Mouse (Mus musculus): ENCODE measurements around the gene Fry. TPM values are rescaled to one million over a fixed set of nuclear protein-coding genes. Genes with fewer than 3 reads are reported as not detected.

Fry gene
- total RNA-seq, 4 experiments from 2014 or later = 116 to 137 (median 123) TPM

DNA sequence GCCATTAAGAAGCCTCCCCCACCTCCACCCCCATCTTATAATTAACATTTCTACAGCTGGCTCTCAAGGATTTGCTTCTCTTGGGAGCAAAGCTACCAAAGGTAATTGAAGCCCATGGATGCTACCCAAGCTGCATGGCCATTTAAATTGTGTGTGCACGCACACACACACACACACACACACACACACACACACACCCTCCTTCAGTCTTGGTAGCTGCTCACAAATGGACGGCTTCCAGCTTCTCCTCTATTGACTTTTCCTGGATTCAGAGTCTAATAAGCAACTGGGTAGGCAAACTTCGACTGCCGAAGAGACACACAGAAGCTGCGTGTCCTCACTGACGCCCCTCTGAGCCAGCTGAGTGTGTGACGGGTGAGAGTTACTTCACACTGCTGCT is 11.7 kb downstream of the Fry start:
- no peak for DNase-seq (ENCODE audit: low spot score)

DNA sequence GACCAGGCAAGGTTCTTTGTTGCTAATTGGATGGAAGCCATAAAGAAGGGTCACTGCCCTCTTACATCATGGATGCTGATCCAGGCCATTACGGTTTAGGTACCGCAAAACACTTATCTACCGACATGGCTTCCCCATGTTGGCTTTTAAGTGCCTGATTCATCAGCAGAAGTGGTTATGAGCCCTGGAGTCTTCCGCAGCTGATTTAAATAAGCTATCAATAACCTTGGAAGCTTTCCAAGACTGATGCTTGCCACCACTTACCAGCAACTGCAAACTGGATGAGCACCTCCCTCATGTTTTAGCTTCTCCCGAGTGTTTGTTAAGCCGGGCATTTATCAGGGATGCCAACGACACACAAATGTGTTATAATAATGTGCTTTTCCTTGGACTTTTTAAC is 12.7 kb downstream of the Fry start:
- no peak for DNase-seq (ENCODE audit: low spot score)

GRCm38 (mm10) chr5:150134651-150135050 is 16.2 kb downstream of the Fry start:
- no peak for DNase-seq (ENCODE audit: low spot score)

GRCm38 (mm10) chr5:150135529-150135928 is 17.1 kb downstream of the Fry start:
- no peak for DNase-seq (ENCODE audit: low spot score)

DNA sequence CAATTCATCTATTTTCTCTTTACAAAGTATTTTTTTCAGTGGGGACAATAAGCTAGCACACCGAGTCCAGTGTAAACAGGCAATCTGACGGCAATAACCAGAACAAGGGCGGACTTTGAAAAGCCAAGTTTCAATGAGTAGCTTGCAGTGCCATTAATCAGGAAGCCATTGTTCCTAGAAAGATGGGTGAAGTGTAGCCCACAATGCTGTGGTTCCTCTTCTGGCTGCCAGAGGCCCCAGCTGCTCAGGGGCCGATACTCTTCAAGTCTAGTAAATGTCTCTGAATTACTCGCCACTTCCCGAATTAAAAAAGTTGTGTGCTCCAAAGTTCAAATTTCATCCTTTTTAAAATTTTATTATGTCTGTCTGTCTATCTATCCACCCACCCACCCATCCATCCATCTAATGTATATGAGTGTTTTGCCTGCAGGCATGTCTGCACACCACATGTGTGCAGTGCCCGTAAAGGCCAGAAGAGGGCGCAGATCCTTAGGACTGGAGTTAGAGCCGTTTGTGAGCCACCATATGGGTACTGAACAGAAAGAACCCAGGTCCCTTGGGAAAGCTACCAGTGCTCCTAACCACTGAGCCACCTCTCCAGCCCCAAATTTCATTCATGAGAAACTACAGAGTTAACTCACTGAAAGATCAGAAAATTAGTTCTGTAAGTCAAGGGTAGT is 19.5 kb downstream of the Fry start:
- no peak for DNase-seq (ENCODE audit: low spot score)

DNA sequence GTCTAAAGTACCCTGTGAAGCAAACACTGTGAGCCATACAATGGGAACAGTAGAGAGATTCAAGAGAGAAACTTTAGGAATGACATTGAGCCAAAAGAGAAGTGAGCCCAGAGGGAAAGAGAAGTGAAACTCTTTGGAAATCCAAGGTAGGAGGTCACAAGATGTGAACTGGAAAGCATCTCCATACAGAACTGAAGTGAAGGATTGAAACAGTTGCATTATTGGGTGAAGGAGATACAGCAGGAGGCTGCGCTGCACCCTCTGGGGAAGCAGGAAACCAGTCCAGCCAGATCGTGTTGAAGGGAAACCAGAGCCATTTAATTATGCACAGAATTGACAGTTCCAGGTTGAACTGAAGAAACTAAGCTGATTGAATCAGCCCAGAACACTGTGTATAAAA is 22.1 kb downstream of the Fry start:
- DNase-seq (ENCODE audit: low spot score) = no peak

GRCm38 (mm10) chr5:150145967-150146366 is 27.5 kb downstream of the Fry start:
- DNase-seq (ENCODE audit: low spot score) = no peak

- no peak for DNase-seq (ENCODE audit: low spot score)
Measured at GRCm38 (mm10) chr5:150146612-150147011, 28.2 kb downstream of the Fry start.

GRCm38 (mm10) chr5:150149725-150150124 is 31.3 kb downstream of the Fry start:
- DNase-seq (ENCODE audit: low spot score) = peak; percentile 41

- no peak for DNase-seq (ENCODE audit: low spot score)
Measured at GRCm38 (mm10) chr5:150150986-150151385, 32.5 kb downstream of the Fry start.

- DNase-seq (ENCODE audit: low spot score) = no peak
Measured at GRCm38 (mm10) chr5:150152071-150152879, 33.8 kb downstream of the Fry start.

DNA sequence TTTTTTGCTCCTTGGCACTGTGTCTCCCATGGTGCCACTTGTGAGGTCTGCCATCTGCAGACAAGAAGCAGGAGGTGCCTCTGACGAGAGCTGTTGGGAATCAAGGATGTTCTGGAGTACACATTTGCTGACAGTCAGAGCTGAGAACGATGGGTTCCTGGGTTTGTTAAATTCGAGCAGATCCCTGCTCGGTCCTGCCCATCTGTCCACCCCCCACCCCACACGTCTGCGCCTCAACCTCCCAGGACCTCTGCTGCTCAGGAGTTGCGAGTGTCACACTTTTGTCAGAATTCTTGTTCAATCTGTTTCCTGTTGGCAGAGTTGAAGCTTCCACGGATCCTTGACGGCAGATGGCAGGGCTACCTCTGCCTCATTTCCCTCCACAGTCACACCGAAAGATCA is 34.4 kb downstream of the Fry start:
- no peak for DNase-seq (ENCODE audit: low spot score)

- no peak for DNase-seq (ENCODE audit: low spot score)
Measured at GRCm38 (mm10) chr5:150155388-150155787, 36.9 kb downstream of the Fry start.

GRCm38 (mm10) chr5:150156063-150156786 is 37.8 kb downstream of the Fry start:
- no peak for DNase-seq (ENCODE audit: low spot score)

DNA sequence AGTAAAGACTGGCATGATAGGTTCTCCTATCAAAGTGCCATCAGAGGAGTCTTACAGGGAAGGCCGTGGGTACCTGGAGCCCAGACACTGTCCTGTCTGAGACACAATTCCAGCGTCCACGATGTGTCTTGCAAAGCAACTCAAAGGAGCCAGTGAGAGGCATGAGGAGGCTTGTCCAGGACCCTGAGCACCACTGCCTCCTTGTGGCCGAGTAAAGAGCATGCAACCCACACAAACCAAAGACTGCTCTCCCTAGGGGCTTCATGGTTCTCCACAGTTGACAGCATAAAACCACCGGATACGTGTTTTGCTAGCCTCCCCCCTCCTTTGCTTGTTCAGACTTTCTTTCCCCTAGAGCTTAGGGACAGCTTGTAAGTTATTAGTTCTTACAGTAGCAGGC is 39.2 kb downstream of the Fry start:
- peak; percentile 36 for DNase-seq (ENCODE audit: low spot score)

GRCm38 (mm10) chr5:150159151-150159550 is 40.7 kb downstream of the Fry start:
- no peak for DNase-seq (ENCODE audit: low spot score)

- DNase-seq (ENCODE audit: low spot score) = no peak
Measured at GRCm38 (mm10) chr5:150161193-150161592, 42.7 kb downstream of the Fry start.

GRCm38 (mm10) chr5:150161898-150162297 is 43.5 kb downstream of the Fry start:
- DNase-seq (ENCODE audit: low spot score) = no peak

GRCm38 (mm10) chr5:150164671-150165070 is 46.2 kb downstream of the Fry start:
- DNase-seq (ENCODE audit: low spot score) = no peak

DNA sequence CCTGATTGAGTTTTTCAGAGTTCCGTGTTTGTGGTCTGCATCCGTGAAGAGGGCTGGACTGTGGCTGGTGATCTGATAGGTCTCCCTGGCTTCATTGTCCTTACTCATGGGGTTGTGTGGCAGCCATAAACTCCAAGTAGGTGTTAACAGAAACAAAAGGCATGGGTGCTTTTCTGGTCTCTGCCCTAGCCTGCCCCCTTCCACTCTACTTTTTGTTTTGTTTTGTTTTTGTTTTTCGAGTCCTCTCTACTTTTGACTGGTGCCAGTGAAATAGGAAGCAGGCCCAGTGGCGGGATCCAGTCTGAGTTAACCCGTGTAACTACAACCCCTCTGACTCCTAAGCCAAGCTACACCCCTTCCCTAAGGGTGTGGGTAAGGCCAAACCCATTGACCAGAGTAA is 48.4 kb downstream of the Fry start:
- DNase-seq (ENCODE audit: low spot score) = no peak

GRCm38 (mm10) chr5:150167287-150167686 is 48.8 kb downstream of the Fry start:
- DNase-seq (ENCODE audit: low spot score) = no peak

GRCm38 (mm10) chr5:150168712-150169111 is 50.3 kb downstream of the Fry start:
- peak; percentile 62 for DNase-seq (ENCODE audit: low spot score)

GRCm38 (mm10) chr5:150171562-150171961 is 53.1 kb downstream of the Fry start:
- DNase-seq (ENCODE audit: low spot score) = no peak

All from heart, adult 8-10 months (tissue).